Mouse (Mus musculus) brain, embryonic 14.5 days (tissue): Measurements from ENCODE around the gene D130043K22Rik.

Source experiments
- CTCF ChIP-seq: fragments of 200-500 bp; IDR thresholded peaks from 2 replicates; pipeline ENCODE4 v1.5.1; 2012; ENCODE audit warnings: inconsistent platforms, mild to moderate bottlenecking, moderate library complexity, borderline replicate concordance; ENCODE audit not compliant: insufficient read depth, insufficient read length; ENCODE audit errors: extremely low read depth
- POLR2A ChIP-seq: fragments of 200-500 bp; IDR thresholded peaks from 2 replicates; pipeline ENCODE4 v1.6.1; 2012; ENCODE audit warnings: mild to moderate bottlenecking, inconsistent platforms, borderline replicate concordance; ENCODE audit not compliant: poor library complexity, insufficient read depth, insufficient read length, severe bottlenecking; ENCODE audit errors: extremely low read depth

- no peak for TF ChIP-seq CTCF
- no peak for TF ChIP-seq POLR2A
Observed at GRCm38 (mm10) chr13:24901916-24902315, 57.0 kb downstream of the D130043K22Rik start.
